Mouse (Mus musculus) liver (tissue): Measurements from ENCODE around the gene Snx17.

Source experiments
- DNase-seq: peaks from one replicate; pipeline ENCODE4 v3.0.0-alpha.2; 2020; ENCODE audit warnings: mixed read lengths

Gene Snx17

GRCm38 (mm10) chr5:31240637-31241521 is 47.9 kb downstream of the Snx17 start, which contains the start of the genes Nrbp1 and Gm9970:
Nrbp1 (plus strand) TSS chr5:31240864.
Gm9970 (minus strand) TSS chr5:31241232.
- DNase-seq, result peak; percentile 98

- DNase-seq, result no peak
Observed at GRCm38 (mm10) chr5:31241522-31242034, 48.6 kb downstream of the Snx17 start.

GRCm38 (mm10) chr5:31242191-31242590 is 49.2 kb downstream of the Snx17 start:
- no peak for DNase-seq
